Mouse (Mus musculus): ENCODE measurements around the gene Hoxc5.

- no peak for TF ChIP-seq CTCF (IDR thresholded peaks at IDR 0.05; ENCODE audit: low read depth)
- TF ChIP-seq EP300 (IDR thresholded peaks at IDR 0.05; ENCODE audit: low read depth) = no peak
These were observed 21.8 kb upstream of the Hoxc5 start for GRCm38 (mm10) chr15:102945185-102946077.

All from heart, postnatal 0 days (tissue).